Mouse (Mus musculus) testis, adult 2 months (tissue): ENCODE results near the gene Mybpc3. TPM values are rescaled to one million over a fixed set of nuclear protein-coding genes. Genes with fewer than 3 reads are reported as not detected.
A peak's percentile ranks its signal among the peaks of the same experiment; 100 is the strongest.

Source experiments
- H3K27ac ChIP-seq: fragments of 200-500 bp; 2 replicates; pipeline ENCODE4 v1.5.1; 2012; ENCODE audit warnings: low read depth, low read length; ENCODE audit not compliant: control insufficient read depth, insufficient read depth
- H3K27me3 ChIP-seq: fragments of 200-500 bp; 2 replicates; pipeline ENCODE4 v1.6.1; 2012; ENCODE audit warnings: mild to moderate bottlenecking, low read length, moderate library complexity; ENCODE audit not compliant: control insufficient read depth, insufficient read depth
- H3K36me3 ChIP-seq: fragments of 200-500 bp; 2 replicates; pipeline ENCODE4 v1.6.1; 2012; ENCODE audit warnings: mild to moderate bottlenecking, low read length; ENCODE audit not compliant: control insufficient read depth, insufficient read depth
- H3K4me1 ChIP-seq: fragments of 200-500 bp; 2 replicates; pipeline ENCODE4 v1.6.1; 2012; ENCODE audit warnings: low read length; ENCODE audit not compliant: control insufficient read depth, insufficient read depth
- H3K4me3 ChIP-seq: fragments of 200-500 bp; 2 replicates; pipeline ENCODE4 v1.5.1; 2012; ENCODE audit warnings: low read depth, mild to moderate bottlenecking, low read length, moderate library complexity, mixed read lengths; ENCODE audit not compliant: control insufficient read depth
- CTCF ChIP-seq: fragments of 200-500 bp; IDR thresholded peaks from 2 replicates; pipeline ENCODE4 v1.5.1; 2012; ENCODE audit warnings: low read depth, mild to moderate bottlenecking, inconsistent platforms, low read length, moderate library complexity; ENCODE audit not compliant: control insufficient read depth, insufficient read depth, insufficient replicate concordance
- POLR2A ChIP-seq: fragments of 200-500 bp; IDR thresholded peaks from 2 replicates; pipeline ENCODE4 v1.6.1; 2012; ENCODE audit warnings: low read depth, mild to moderate bottlenecking, inconsistent platforms, low read length, moderate library complexity; ENCODE audit not compliant: control insufficient read depth
- polyA plus RNA-seq: library from polyadenylated mRNA; depleted of rRNA; stranded (reverse); fragments of >200 nt; gene quantifications from 2 replicates; pipeline ENCODE4 v1.2.3, GENCODE M21; 2012

Mybpc3 gene
- polyA plus RNA-seq, 1 experiment: 0.04 TPM

DNA sequence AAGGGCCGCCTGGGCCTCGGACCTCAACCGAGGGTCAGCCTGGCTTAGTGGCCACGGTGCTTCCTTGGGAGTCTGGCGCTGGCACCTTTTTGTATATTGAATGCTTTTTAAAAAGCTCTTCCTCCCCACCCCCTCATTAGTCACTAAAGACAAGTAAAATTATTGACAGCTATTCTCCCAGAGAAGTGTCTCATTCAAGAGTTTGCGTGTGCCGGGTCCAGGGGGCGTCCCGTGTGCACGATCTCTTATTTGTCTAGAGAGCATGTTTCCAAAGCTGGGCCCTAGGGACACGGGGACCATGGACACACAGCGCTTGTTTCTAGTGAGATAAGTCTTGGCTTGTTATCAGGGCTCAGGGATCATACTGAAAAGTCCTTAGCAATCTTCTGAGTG, 2.4 kb upstream of the Mybpc3 start:
- H3K27me3 ChIP-seq: no peaks in the 10 kb centered on the region
- TF ChIP-seq CTCF (no peak), POLR2A (no peak)
- peaks cover 5% of the 10 kb centered on the region for H3K4me1 ChIP-seq
- H3K36me3 ChIP-seq: no peaks in the 10 kb centered on the region
- no peak overlapping the region for H3K27ac ChIP-seq
- peak overlapping the region; percentile 48 for H3K4me3 ChIP-seq

DNA sequence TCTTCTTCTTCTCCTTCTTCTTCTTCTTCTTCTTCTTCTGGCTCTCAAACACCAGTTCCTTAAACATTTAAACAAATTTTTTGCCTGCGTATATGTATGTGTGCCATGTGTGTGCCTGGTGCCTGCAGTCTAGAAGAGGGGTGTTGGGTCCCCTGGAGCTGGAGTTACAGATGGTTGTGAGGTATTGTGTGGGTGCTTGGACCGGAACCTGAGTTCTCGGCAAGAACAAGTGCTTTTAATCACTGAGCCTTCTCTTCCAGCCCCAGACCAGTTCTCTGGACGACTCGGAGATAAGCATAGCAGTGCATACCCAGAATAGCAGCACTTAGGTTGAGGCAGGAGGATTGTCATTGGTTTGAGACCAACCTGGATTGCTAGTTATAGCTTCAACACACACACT, 1.1 kb upstream of the Mybpc3 start:
- H3K4me3 ChIP-seq: no peak overlapping the region
- peaks cover 5% of the 10 kb centered on the region for H3K4me1 ChIP-seq
- H3K27me3 ChIP-seq: no peaks in the 10 kb centered on the region
- H3K27ac ChIP-seq: no peak overlapping the region
- TF ChIP-seq POLR2A (no peak), CTCF (no peak)
- H3K36me3 ChIP-seq: no peaks in the 10 kb centered on the region

DNA sequence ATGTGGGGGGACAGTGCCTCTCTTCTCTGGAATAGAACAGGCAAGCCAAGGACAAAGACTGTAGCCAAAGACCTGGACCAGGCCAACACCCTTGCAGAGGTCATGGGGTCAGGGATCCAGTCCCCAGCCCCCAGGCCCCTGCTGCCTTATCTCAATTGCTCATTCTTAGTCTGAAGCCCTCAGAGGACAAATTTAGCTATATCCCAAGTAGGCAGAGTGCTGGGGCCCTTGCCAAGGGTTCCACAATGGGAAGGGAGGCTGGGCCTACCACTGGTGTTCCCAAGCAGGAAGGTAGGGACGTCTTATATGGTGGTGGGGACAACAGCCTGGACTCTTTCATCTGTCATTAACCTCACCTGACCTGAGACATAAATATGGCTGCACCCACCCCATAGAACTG, 703 bp downstream of the Mybpc3 start:
- no peak for TF ChIP-seq POLR2A
- no peak for TF ChIP-seq CTCF
- no peaks in the 10 kb centered on the region for H3K36me3 ChIP-seq
- no peaks in the 10 kb centered on the region for H3K27me3 ChIP-seq
- H3K27ac ChIP-seq: no peak overlapping the region
- H3K4me1 ChIP-seq: peaks cover 5% of the 10 kb centered on the region
- H3K4me3 ChIP-seq: no peak overlapping the region

DNA sequence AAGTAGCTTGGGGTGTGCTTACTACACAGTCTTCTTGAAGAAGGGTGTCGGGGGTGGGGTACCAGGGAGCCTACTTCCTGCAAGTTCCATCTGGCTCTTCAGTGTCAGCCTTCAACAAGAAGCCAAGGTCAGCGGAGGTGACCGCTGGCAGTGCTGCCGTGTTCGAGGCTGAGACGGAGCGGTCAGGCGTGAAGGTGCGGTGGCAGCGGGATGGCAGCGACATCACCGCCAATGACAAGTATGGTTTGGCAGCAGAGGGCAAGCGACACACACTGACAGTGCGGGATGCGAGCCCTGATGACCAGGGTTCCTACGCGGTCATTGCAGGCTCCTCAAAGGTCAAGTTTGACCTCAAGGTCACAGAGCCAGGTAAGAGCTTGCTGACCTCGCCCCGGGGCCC, 1.1 kb downstream of the Mybpc3 start:
- Histone ChIP-seq H3K4me3 (no peak overlapping the region), H3K27me3 (no peaks in the 10 kb centered on the region), H3K36me3 (no peaks in the 10 kb centered on the region), H3K4me1 (peaks cover 5% of the 10 kb centered on the region), H3K27ac (no peak overlapping the region)
- TF ChIP-seq POLR2A (no peak), CTCF (no peak)

DNA sequence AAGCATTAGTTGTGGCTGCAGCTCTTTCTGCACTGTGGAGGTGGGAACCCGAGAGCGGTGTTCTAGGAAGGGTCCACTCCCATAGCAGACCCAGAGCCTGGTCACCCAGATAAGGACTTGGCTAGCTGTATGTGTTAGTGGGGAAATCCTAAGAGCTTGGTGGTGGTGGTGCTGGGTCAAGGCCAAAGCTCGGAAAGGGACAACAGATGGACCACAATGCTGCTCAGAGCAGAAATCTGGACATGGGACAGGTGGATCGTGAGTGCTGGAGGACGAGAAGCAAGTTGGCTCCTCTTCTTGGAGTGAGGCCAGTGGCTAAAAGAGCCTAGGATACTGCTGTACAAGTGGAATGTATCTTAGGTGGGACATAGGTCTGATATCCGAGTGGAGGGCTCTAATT, 1.6 kb downstream of the Mybpc3 start:
- TF ChIP-seq POLR2A: no peak
- TF ChIP-seq CTCF: no peak
- Histone ChIP-seq H3K4me1 (peaks cover 5% of the 10 kb centered on the region), H3K27me3 (no peaks in the 10 kb centered on the region), H3K27ac (no peak overlapping the region), H3K4me3 (no peak overlapping the region), H3K36me3 (no peaks in the 10 kb centered on the region)

DNA sequence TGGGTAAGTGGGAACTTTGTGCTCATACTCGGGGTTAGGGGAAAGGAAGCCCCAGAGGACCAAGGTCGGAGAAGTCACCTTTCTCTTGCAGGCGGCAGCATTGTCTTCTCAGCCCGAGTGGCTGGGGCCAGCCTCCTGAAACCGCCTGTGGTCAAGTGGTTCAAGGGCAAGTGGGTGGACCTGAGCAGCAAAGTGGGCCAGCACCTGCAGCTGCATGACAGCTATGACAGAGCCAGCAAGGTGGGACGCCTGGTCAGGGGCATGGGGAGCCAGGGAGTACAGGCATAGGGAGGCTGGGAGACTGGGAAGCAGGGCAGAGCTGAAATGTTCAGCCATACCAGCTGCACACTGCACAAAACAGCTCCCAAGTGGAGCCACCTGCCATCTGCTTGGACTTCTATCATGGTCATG, 2.3 kb downstream of the Mybpc3 start:
- Histone ChIP-seq H3K4me3 (no peak overlapping the region), H3K36me3 (no peaks in the 10 kb centered on the region), H3K27me3 (no peaks in the 10 kb centered on the region), H3K27ac (no peak overlapping the region), H3K4me1 (peaks cover 2% of the 10 kb centered on the region; the same call in 1 of the 2 replicates)
- TF ChIP-seq CTCF (no peak), POLR2A (no peak)

DNA sequence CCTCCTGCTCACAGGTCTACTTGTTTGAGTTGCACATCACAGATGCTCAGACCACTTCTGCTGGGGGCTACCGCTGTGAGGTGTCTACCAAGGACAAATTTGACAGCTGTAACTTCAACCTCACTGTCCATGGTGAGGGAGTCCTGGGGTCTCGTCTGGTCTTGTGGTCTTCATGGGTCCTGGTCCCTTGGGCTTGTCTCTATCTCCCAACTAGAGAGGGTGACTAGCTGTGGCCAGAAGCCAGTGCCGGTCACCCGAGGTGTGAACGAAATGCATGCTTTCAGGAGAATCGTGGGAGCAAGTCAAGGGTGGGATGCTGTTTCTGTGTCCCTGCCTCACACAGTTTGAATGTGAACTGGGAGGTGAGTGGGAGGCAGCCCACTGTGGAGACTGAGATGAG, 3.1 kb downstream of the Mybpc3 start:
- TF ChIP-seq CTCF: no peak
- no peak for TF ChIP-seq POLR2A
- no peak overlapping the region for H3K27ac ChIP-seq
- H3K27me3 ChIP-seq: no peaks in the 10 kb centered on the region
- H3K36me3 ChIP-seq: no peaks in the 10 kb centered on the region
- no peaks in the 10 kb centered on the region; the same call in 1 of the 2 replicates for H3K4me1 ChIP-seq
- no peak overlapping the region for H3K4me3 ChIP-seq

DNA sequence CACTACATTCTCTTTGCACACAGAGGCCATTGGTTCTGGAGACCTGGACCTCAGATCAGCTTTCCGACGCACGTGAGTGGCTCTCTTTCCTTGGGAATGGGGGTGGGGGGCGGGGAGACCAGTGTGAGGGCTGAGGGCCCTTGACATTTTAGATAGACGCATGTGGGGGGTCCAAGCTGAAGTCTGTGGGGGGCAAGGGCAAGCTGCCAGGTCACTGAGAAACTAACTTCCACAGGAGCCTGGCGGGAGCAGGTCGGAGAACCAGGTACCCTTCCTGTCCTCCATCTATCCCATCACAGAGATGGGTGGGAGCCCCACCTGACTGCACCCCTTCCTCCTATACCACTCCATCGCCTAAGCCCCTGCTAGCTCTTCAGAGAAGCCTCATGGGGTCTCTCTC, 3.6 kb downstream of the Mybpc3 start:
- Histone ChIP-seq H3K4me3 (no peak overlapping the region), H3K27me3 (no peaks in the 10 kb centered on the region), H3K36me3 (no peaks in the 10 kb centered on the region), H3K4me1 (no peaks in the 10 kb centered on the region; the same call in 1 of the 2 replicates), H3K27ac (no peak overlapping the region)
- no peak for TF ChIP-seq CTCF
- no peak for TF ChIP-seq POLR2A
